Mouse (Mus musculus): ENCODE data around the gene Xylt1.
A peak's percentile ranks its signal among the peaks of the same experiment; 100 is the strongest.

The Xylt1 gene

GRCm38 (mm10) chr7:117622769-117623168 lies 242.0 kb downstream of the Xylt1 start:
- peak; percentile 48 for DNase-seq

- no peak for DNase-seq
These were observed 248.0 kb downstream of the Xylt1 start for GRCm38 (mm10) chr7:117628791-117629190.

GRCm38 (mm10) chr7:117630657-117631056 lies 249.9 kb downstream of the Xylt1 start:
- peak; percentile 13 for DNase-seq

GRCm38 (mm10) chr7:117635584-117635983 lies 254.8 kb downstream of the Xylt1 start:
- DNase-seq, result no peak

GRCm38 (mm10) chr7:117636713-117637112 lies 255.9 kb downstream of the Xylt1 start:
- DNase-seq, result no peak

- DNase-seq, result no peak
These were observed 257.2 kb downstream of the Xylt1 start for GRCm38 (mm10) chr7:117637997-117638396.

GRCm38 (mm10) chr7:117652637-117653036 lies 271.9 kb downstream of the Xylt1 start:
- no peak for DNase-seq

GRCm38 (mm10) chr7:117655732-117656131 lies 275.0 kb downstream of the Xylt1 start:
- DNase-seq, result no peak

- DNase-seq, result no peak
These were observed 277.4 kb downstream of the Xylt1 start for GRCm38 (mm10) chr7:117658180-117658579.

- no peak for DNase-seq
These were observed 278.0 kb downstream of the Xylt1 start for GRCm38 (mm10) chr7:117658739-117659138.

GRCm38 (mm10) chr7:117667286-117667685 lies 286.5 kb downstream of the Xylt1 start:
- DNase-seq, result no peak

- no peak for DNase-seq
These were observed 287.4 kb downstream of the Xylt1 start for GRCm38 (mm10) chr7:117668226-117668625.

- DNase-seq, result no peak
These were observed 291.4 kb downstream of the Xylt1 start for GRCm38 (mm10) chr7:117672121-117672591.

GRCm38 (mm10) chr7:117686120-117686996 lies 305.6 kb downstream of the Xylt1 start:
- DNase-seq, result no peak

GRCm38 (mm10) chr7:117686997-117687302 lies 306.2 kb downstream of the Xylt1 start:
- no peak for DNase-seq

GRCm38 (mm10) chr7:117695612-117696011 lies 314.8 kb downstream of the Xylt1 start:
- peak; percentile 10 for DNase-seq

- DNase-seq, result no peak
These were observed 316.9 kb downstream of the Xylt1 start for GRCm38 (mm10) chr7:117697681-117698080.

- no peak for DNase-seq
These were observed 317.9 kb downstream of the Xylt1 start for GRCm38 (mm10) chr7:117698551-117699114.

- DNase-seq, result no peak
These were observed 318.7 kb downstream of the Xylt1 start for GRCm38 (mm10) chr7:117699343-117699985.

GRCm38 (mm10) chr7:117700066-117700465 lies 319.3 kb downstream of the Xylt1 start:
- DNase-seq, result no peak

GRCm38 (mm10) chr7:117709901-117710607 lies 329.3 kb downstream of the Xylt1 start:
- DNase-seq, result no peak

GRCm38 (mm10) chr7:117716876-117717408 lies 336.2 kb downstream of the Xylt1 start:
- no peak for DNase-seq

- no peak for DNase-seq
These were observed 339.6 kb downstream of the Xylt1 start for GRCm38 (mm10) chr7:117720426-117720825.

All from lung, postnatal 10 days (tissue).